Mouse (Mus musculus) urinary bladder, adult 18-20 months (tissue): ENCODE measurements around the gene Fam171a2.

Source experiments
- DNase-seq, 2 experiments: peaks; one replicate each; pipeline ENCODE4 v3.0.0; 2022; ENCODE audit warnings: low spot score in 2 of 2, mixed read lengths in 2 of 2

Fam171a2 gene

GRCm38 (mm10) chr11:102435754-102436470 is 11.6 kb downstream of the Fam171a2 start:
- no peak for DNase-seq

GRCm38 (mm10) chr11:102434816-102435705 is 12.4 kb downstream of the Fam171a2 start:
- no peak for DNase-seq

- DNase-seq: peak; percentile 60 to 77
Observed at GRCm38 (mm10) chr11:102434406-102434805, 13.1 kb downstream of the Fam171a2 start.

- DNase-seq: no peak
Observed at GRCm38 (mm10) chr11:102433866-102434265, 13.6 kb downstream of the Fam171a2 start.

- DNase-seq: no peak
Observed at GRCm38 (mm10) chr11:102432896-102433295, 14.6 kb downstream of the Fam171a2 start.

- no peak for DNase-seq
Observed at GRCm38 (mm10) chr11:102432115-102432843, 15.2 kb downstream of the Fam171a2 start.

- DNase-seq: no peak
Observed at GRCm38 (mm10) chr11:102431728-102432114, 15.8 kb downstream of the Fam171a2 start.

- DNase-seq: peak; percentile 74 to 75
Observed at GRCm38 (mm10) chr11:102431018-102431645, 16.4 kb downstream of the Fam171a2 start.

GRCm38 (mm10) chr11:102430121-102431017 is 17.1 kb downstream of the Fam171a2 start, which contains the start of gene Grn:
TSS of gene Grn (plus strand) at chr11:102430315.
- DNase-seq: peak; percentile 69 to 88

- no peak for DNase-seq
Observed at GRCm38 (mm10) chr11:102429551-102429950, 17.9 kb downstream of the Fam171a2 start.

GRCm38 (mm10) chr11:102428981-102429540 is 18.4 kb downstream of the Fam171a2 start:
- no peak for DNase-seq

GRCm38 (mm10) chr11:102425555-102426316 is 21.7 kb downstream of the Fam171a2 start:
- no peak for DNase-seq

GRCm38 (mm10) chr11:102424666-102425065 is 22.8 kb downstream of the Fam171a2 start:
- peak in 1 of 2 experiments; percentile 51 for DNase-seq

- no peak for DNase-seq
Observed at GRCm38 (mm10) chr11:102421559-102421958, 25.9 kb downstream of the Fam171a2 start.

- DNase-seq: no peak
Observed at GRCm38 (mm10) chr11:102418887-102419286, 28.6 kb downstream of the Fam171a2 start.

- DNase-seq: no peak
Observed at GRCm38 (mm10) chr11:102417160-102417559, 30.3 kb downstream of the Fam171a2 start.

- no peak for DNase-seq
Observed at GRCm38 (mm10) chr11:102415034-102415802, 32.3 kb downstream of the Fam171a2 start.

- no peak for DNase-seq
Observed at GRCm38 (mm10) chr11:102413059-102413458, 34.4 kb downstream of the Fam171a2 start.

- peak; percentile 80 to 86 for DNase-seq
Observed at GRCm38 (mm10) chr11:102411704-102412103, 35.8 kb downstream of the Fam171a2 start.
